Mouse (Mus musculus): ENCODE measurements around the gene Fhl3. TPM values are rescaled to one million over a fixed set of nuclear protein-coding genes. Genes with fewer than 3 reads are reported as not detected.

Fhl3 gene
- polyA plus RNA-seq, 1 experiment from 2014 or later = 2.7 TPM

GRCm38 (mm10) chr4:124668078-124668477 lies 32.4 kb upstream of the Fhl3 start:
- 26% methylated on average over 8 of the region's 8 CpGs for WGBS (ENCODE audit: insufficient replicate concordance)
- H3K9ac ChIP-seq (replicated peaks) = no peak overlapping the region
- DNase-seq (no peak), ATAC-seq (no peak)
- H3K4me2 ChIP-seq (ENCODE audit: low read depth, low read length) = no peak overlapping the region
- H3K9me3 ChIP-seq (ENCODE audit: low read length) = no peaks in the 10 kb centered on the region
- H3K36me3 ChIP-seq (replicated peaks; ENCODE audit: insufficient read depth, low read length) = no peaks in the 10 kb centered on the region
- TF ChIP-seq EP300 (IDR thresholded peaks at IDR 0.05; ENCODE audit: low read depth) (no peak), CTCF (IDR thresholded peaks at IDR 0.05; ENCODE audit: low read depth) (no peak)
- no peak overlapping the region for H3K27ac ChIP-seq (ENCODE audit: low read depth)
- no peaks in the 10 kb centered on the region for H3K4me1 ChIP-seq (ENCODE audit: insufficient read depth)
- no peak overlapping the region for H3K4me3 ChIP-seq (ENCODE audit: low read depth, low read length)
- peaks cover 38% of the 10 kb centered on the region for H3K27me3 ChIP-seq (ENCODE audit: insufficient read depth, low read length)

GRCm38 (mm10) chr4:124670232-124670631 lies 30.3 kb upstream of the Fhl3 start:
- H3K4me2 ChIP-seq (ENCODE audit: low read depth, low read length) = no peak overlapping the region
- DNase-seq (no peak), ATAC-seq (no peak)
- H3K4me3 ChIP-seq (ENCODE audit: low read depth, low read length) = no peak overlapping the region
- H3K4me1 ChIP-seq (ENCODE audit: insufficient read depth) = no peaks in the 10 kb centered on the region
- H3K36me3 ChIP-seq (replicated peaks; ENCODE audit: insufficient read depth, low read length) = no peaks in the 10 kb centered on the region
- TF ChIP-seq CTCF (IDR thresholded peaks at IDR 0.05; ENCODE audit: low read depth) (no peak), EP300 (IDR thresholded peaks at IDR 0.05; ENCODE audit: low read depth) (no peak)
- H3K9me3 ChIP-seq (ENCODE audit: low read length) = no peaks in the 10 kb centered on the region
- H3K27me3 ChIP-seq (ENCODE audit: insufficient read depth, low read length) = peaks cover 31% of the 10 kb centered on the region
- H3K27ac ChIP-seq (ENCODE audit: low read depth) = no peak overlapping the region
- WGBS (ENCODE audit: insufficient replicate concordance) = 49% methylated on average over 8 of the region's 8 CpGs
- no peak overlapping the region for H3K9ac ChIP-seq (replicated peaks)

- H3K27me3 ChIP-seq (ENCODE audit: insufficient read depth, low read length) = peaks cover 28% of the 10 kb centered on the region
- H3K4me1 ChIP-seq (ENCODE audit: insufficient read depth) = no peaks in the 10 kb centered on the region
- 25% methylated on average over 7 of the region's 7 CpGs for WGBS (ENCODE audit: insufficient replicate concordance)
- TF ChIP-seq EP300 (IDR thresholded peaks at IDR 0.05; ENCODE audit: low read depth) = no peak
- H3K36me3 ChIP-seq (replicated peaks; ENCODE audit: insufficient read depth, low read length) = no peaks in the 10 kb centered on the region
- H3K27ac ChIP-seq (ENCODE audit: low read depth) = no peak overlapping the region
- H3K4me3 ChIP-seq (ENCODE audit: low read depth, low read length) = no peak overlapping the region
- no peak overlapping the region for H3K9ac ChIP-seq (replicated peaks)
- H3K9me3 ChIP-seq (ENCODE audit: low read length) = no peaks in the 10 kb centered on the region
- ATAC-seq (no peak), DNase-seq (no peak)
- no peak overlapping the region for H3K4me2 ChIP-seq (ENCODE audit: low read depth, low read length)
These were observed 28.9 kb upstream of the Fhl3 start for GRCm38 (mm10) chr4:124671583-124671982.

GRCm38 (mm10) chr4:124672347-124673320 lies 27.9 kb upstream of the Fhl3 start:
- Histone ChIP-seq H3K9ac (replicated peaks) (no peak overlapping the region), H3K4me3 (ENCODE audit: low read depth, low read length) (no peak overlapping the region), H3K36me3 (replicated peaks; ENCODE audit: insufficient read depth, low read length) (no peaks in the 10 kb centered on the region; the same call in 1 of the 2 replicates), H3K9me3 (ENCODE audit: low read length) (no peaks in the 10 kb centered on the region), H3K27ac (ENCODE audit: low read depth) (no peak overlapping the region), H3K27me3 (ENCODE audit: insufficient read depth, low read length) (peaks cover 24% of the 10 kb centered on the region), H3K4me2 (ENCODE audit: low read depth, low read length) (no peak overlapping the region), H3K4me1 (ENCODE audit: insufficient read depth) (no peaks in the 10 kb centered on the region)
- TF ChIP-seq EP300 (IDR thresholded peaks at IDR 0.05; ENCODE audit: low read depth) (no peak), CTCF (IDR thresholded peaks at IDR 0.05; ENCODE audit: low read depth) (no peak)
- DNase-seq (no peak), ATAC-seq (no peak)
- 7% methylated on average over 29 of the region's 31 CpGs for WGBS (ENCODE audit: insufficient replicate concordance)

GRCm38 (mm10) chr4:124674334-124675032 lies 26.0 kb upstream of the Fhl3 start:
- Histone ChIP-seq H3K9ac (replicated peaks) (no peak overlapping the region), H3K4me2 (ENCODE audit: low read depth, low read length) (no peak overlapping the region), H3K4me3 (ENCODE audit: low read depth, low read length) (no peak overlapping the region), H3K9me3 (ENCODE audit: low read length) (no peaks in the 10 kb centered on the region), H3K27ac (ENCODE audit: low read depth) (no peak overlapping the region), H3K27me3 (ENCODE audit: insufficient read depth, low read length) (peaks cover 21% of the 10 kb centered on the region), H3K36me3 (replicated peaks; ENCODE audit: insufficient read depth, low read length) (peaks cover 9% of the 10 kb centered on the region), H3K4me1 (ENCODE audit: insufficient read depth) (no peaks in the 10 kb centered on the region)
- DNase-seq = no peak
- TF ChIP-seq EP300 (IDR thresholded peaks at IDR 0.05; ENCODE audit: low read depth) (no peak), CTCF (IDR thresholded peaks at IDR 0.05; ENCODE audit: low read depth) (no peak)
- WGBS (ENCODE audit: insufficient replicate concordance) = 76% methylated on average over 17 of the region's 17 CpGs
- no peak for ATAC-seq

GRCm38 (mm10) chr4:124675037-124675436 lies 25.5 kb upstream of the Fhl3 start:
- H3K36me3 ChIP-seq (replicated peaks; ENCODE audit: insufficient read depth, low read length) = peaks cover 14% of the 10 kb centered on the region
- peaks cover 21% of the 10 kb centered on the region for H3K27me3 ChIP-seq (ENCODE audit: insufficient read depth, low read length)
- no peak for TF ChIP-seq EP300 (IDR thresholded peaks at IDR 0.05; ENCODE audit: low read depth)
- TF ChIP-seq CTCF (IDR thresholded peaks at IDR 0.05; ENCODE audit: low read depth) = peak; percentile 80
- 9% methylated on average over 4 of the region's 4 CpGs for WGBS (ENCODE audit: insufficient replicate concordance)
- H3K4me3 ChIP-seq (ENCODE audit: low read depth, low read length) = no peak overlapping the region
- no peak overlapping the region for H3K9ac ChIP-seq (replicated peaks)
- H3K4me2 ChIP-seq (ENCODE audit: low read depth, low read length) = no peak overlapping the region
- DNase-seq (peak; percentile 72), ATAC-seq (no peak)
- no peak overlapping the region for H3K27ac ChIP-seq (ENCODE audit: low read depth)
- H3K4me1 ChIP-seq (ENCODE audit: insufficient read depth) = no peaks in the 10 kb centered on the region
- H3K9me3 ChIP-seq (ENCODE audit: low read length) = no peaks in the 10 kb centered on the region

All from liver, postnatal 0 days (tissue).